Mouse (Mus musculus): Measurements from ENCODE around the gene Gm9732.
"Not testable (repeated sequence)": the region's sequence is repeated elsewhere in the genome, so short reads cannot be mapped to it uniquely, and the experiment has no call there.

GRCm38 (mm10) chr14:43263421-43263820, 11.4 kb upstream of the Gm9732 start:
- TF ChIP-seq ZNF384 (IDR thresholded peaks at IDR 0.05; ENCODE audit: low read depth, low read length); CTCF (IDR thresholded peaks at IDR 0.05 in 2 of 3, conservative IDR thresholded peaks at IDR 0.05 in 1 of 3; ENCODE audit: control insufficient read depth in 1 of 3, insufficient read depth in 1 of 3, low read depth in 2 of 3, low read length in 3 of 3, poor library complexity in 1 of 3, severe bottlenecking in 1 of 3); KAT2A (conservative IDR thresholded peaks at IDR 0.05; ENCODE audit: low read depth, low read length); GATA1 (IDR thresholded peaks at IDR 0.05; ENCODE audit: low read depth, low read length); USF1 (IDR thresholded peaks at IDR 0.05; ENCODE audit: low read depth, low read length); POLR2A (IDR thresholded peaks at IDR 0.05; ENCODE audit: control insufficient read depth in 1 of 2, insufficient read depth in 1 of 2, low read depth in 1 of 2, low read length in 2 of 2, poor library complexity in 1 of 2); CHD2 (IDR thresholded peaks at IDR 0.05; ENCODE audit: low read length); POLR2AphosphoS2 (IDR thresholded peaks at IDR 0.05; ENCODE audit: low read length); POLR2AphosphoS5 (IDR thresholded peaks at IDR 0.05; ENCODE audit: borderline replicate concordance, low read depth, low read length); NRF1 (IDR thresholded peaks at IDR 0.05; ENCODE audit: insufficient read depth, low read depth, low read length, poor library complexity, severe bottlenecking): not testable (repeated sequence)
